Mouse (Mus musculus) limb, embryonic 11.5 days (tissue): ENCODE data around the gene Srgap1. TPM values are rescaled to one million over a fixed set of nuclear protein-coding genes. Genes with fewer than 3 reads are reported as not detected.

Experiments
- ATAC-seq: fragments of 200-750 bp; cut with Nextera tagmentation; 2 replicates; pipeline ENCODE4 v1.8.0; 2017; ENCODE audit warnings: low read depth; ENCODE audit not compliant: insufficient number of reproducible peaks, low FRiP score, low TSS enrichment
- DNase-seq: peaks from one replicate; pipeline ENCODE4 v3.0.0-alpha.2; 2015; ENCODE audit warnings: low spot score
- H3K27ac ChIP-seq: fragments of 300-500 bp; sonication (generic); replicated peaks from 2 replicates; pipeline ENCODE4 v1.5.1; 2014; ENCODE audit warnings: low read depth, mild to moderate bottlenecking, low read length
- H3K27me3 ChIP-seq: fragments of 300-500 bp; sonication (generic); 2 replicates; pipeline ENCODE4 v1.6.1; 2014; ENCODE audit warnings: mild to moderate bottlenecking, low read length, mixed read lengths; ENCODE audit not compliant: control insufficient read depth, insufficient read depth
- H3K36me3 ChIP-seq: fragments of 300-500 bp; sonication (generic); 2 replicates; pipeline ENCODE4 v1.6.1; 2014; ENCODE audit warnings: mild to moderate bottlenecking, low read length, moderate library complexity, mixed read lengths; ENCODE audit not compliant: control insufficient read depth, insufficient read depth
- H3K4me1 ChIP-seq: fragments of 300-500 bp; sonication (generic); 2 replicates; pipeline ENCODE4 v1.6.1; 2014; ENCODE audit warnings: low read length, mixed read lengths; ENCODE audit not compliant: control insufficient read depth, insufficient read depth
- H3K4me2 ChIP-seq: fragments of 300-500 bp; sonication (generic); 2 replicates; pipeline ENCODE4 v1.6.1; 2014; ENCODE audit warnings: low read depth, mild to moderate bottlenecking, moderate library complexity; ENCODE audit not compliant: severe bottlenecking
- H3K4me3 ChIP-seq: fragments of 300-500 bp; sonication (generic); 2 replicates; pipeline ENCODE4 v1.5.1; 2014; ENCODE audit warnings: low read depth, low read length
- H3K9ac ChIP-seq: fragments of 300-500 bp; sonication (generic); 2 replicates; pipeline ENCODE4 v1.6.1; 2014; ENCODE audit warnings: mild to moderate bottlenecking, low read length
- H3K9me3 ChIP-seq: fragments of 300-500 bp; sonication (generic); 2 replicates; pipeline ENCODE4 v1.6.1; 2016; ENCODE audit warnings: low read length; ENCODE audit not compliant: control insufficient read depth
- WGBS: fragments of 180-500 bp; shearing (Covaris S2); extraction: QIAGEN DNeasy Blood & Tissue Kit; methylation state at CpG from one replicate; pipeline ENCODE4 v1.1.7; 2014; 5-methylcytosine and 5-hydroxymethylcytosine counted together
- polyA plus RNA-seq: library from polyadenylated mRNA; unstranded; fragments of >200 nt; fragmentation: Nextera tagmentation; extraction: Ambion mirVana; gene quantifications from 2 replicates; pipeline ENCODE4 v1.2.1, GENCODE M21; 2014

Gene Srgap1
- polyA plus RNA-seq, 1 experiment from 2014 or later, result 6.1 TPM

- no peaks in the 10 kb centered on the region for H3K27me3 ChIP-seq
- H3K4me1 ChIP-seq, result peaks cover 8% of the 10 kb centered on the region
- DNase-seq (no peak), ATAC-seq (no peak)
- H3K4me2 ChIP-seq, result no peak overlapping the region
- H3K4me3 ChIP-seq, result no peak overlapping the region
- H3K36me3 ChIP-seq, result no peaks in the 10 kb centered on the region
- 89% methylated on average over 6 of the region's 6 CpGs for WGBS
- H3K9me3 ChIP-seq, result no peaks in the 10 kb centered on the region
- no peak overlapping the region for H3K27ac ChIP-seq
- no peak overlapping the region for H3K9ac ChIP-seq
Observed at GRCm38 (mm10) chr10:122012321-122012720, 34.8 kb downstream of the Srgap1 start.

- no peak for DNase-seq
- Histone ChIP-seq H3K27ac (no peak overlapping the region; the same call in 1 of the 2 replicates), H3K4me1 (peaks cover 6% of the 10 kb centered on the region), H3K9me3 (no peaks in the 10 kb centered on the region), H3K4me2 (no peak overlapping the region), H3K4me3 (no peak overlapping the region), H3K27me3 (no peaks in the 10 kb centered on the region), H3K36me3 (no peaks in the 10 kb centered on the region), H3K9ac (no peak overlapping the region)
- WGBS, result 67% methylated on average over 12 of the region's 12 CpGs
- ATAC-seq, result no peak
Observed at GRCm38 (mm10) chr10:122008731-122009391, 38.3 kb downstream of the Srgap1 start.

GRCm38 (mm10) chr10:122008370-122008730 lies 38.8 kb downstream of the Srgap1 start:
- ATAC-seq (no peak), DNase-seq (no peak)
- 75% methylated on average over 2 of the region's 2 CpGs for WGBS
- Histone ChIP-seq H3K27me3 (no peaks in the 10 kb centered on the region), H3K4me2 (no peak overlapping the region), H3K9ac (no peak overlapping the region), H3K4me3 (no peak overlapping the region), H3K9me3 (no peaks in the 10 kb centered on the region), H3K4me1 (peaks cover 6% of the 10 kb centered on the region), H3K27ac (no peak overlapping the region; the same call in 1 of the 2 replicates), H3K36me3 (no peaks in the 10 kb centered on the region)

- no peak for DNase-seq
- 72% methylated on average over 5 of the region's 5 CpGs for WGBS
- Histone ChIP-seq H3K27ac (no peak overlapping the region), H3K27me3 (no peaks in the 10 kb centered on the region), H3K4me3 (no peak overlapping the region), H3K9ac (no peak overlapping the region), H3K9me3 (no peaks in the 10 kb centered on the region), H3K4me1 (peaks cover 6% of the 10 kb centered on the region), H3K36me3 (no peaks in the 10 kb centered on the region), H3K4me2 (no peak overlapping the region)
- no peak for ATAC-seq
Observed at GRCm38 (mm10) chr10:122006606-122007005, 40.5 kb downstream of the Srgap1 start.

GRCm38 (mm10) chr10:122006151-122006550 lies 41.0 kb downstream of the Srgap1 start:
- ATAC-seq, result no peak
- H3K27ac ChIP-seq, result no peak overlapping the region
- H3K9me3 ChIP-seq, result no peaks in the 10 kb centered on the region
- DNase-seq, result no peak
- H3K4me1 ChIP-seq, result peaks cover 6% of the 10 kb centered on the region
- no peaks in the 10 kb centered on the region for H3K27me3 ChIP-seq
- no peak overlapping the region for H3K9ac ChIP-seq
- WGBS, result 92% methylated on average over 6 of the region's 6 CpGs
- H3K4me3 ChIP-seq, result no peak overlapping the region
- no peak overlapping the region for H3K4me2 ChIP-seq
- no peaks in the 10 kb centered on the region for H3K36me3 ChIP-seq

GRCm38 (mm10) chr10:122005560-122005959 lies 41.6 kb downstream of the Srgap1 start:
- Histone ChIP-seq H3K27me3 (no peaks in the 10 kb centered on the region), H3K4me2 (no peak overlapping the region), H3K9me3 (no peaks in the 10 kb centered on the region), H3K4me1 (peaks cover 6% of the 10 kb centered on the region), H3K36me3 (no peaks in the 10 kb centered on the region), H3K9ac (no peak overlapping the region), H3K4me3 (no peak overlapping the region), H3K27ac (no peak overlapping the region)
- DNase-seq, result no peak
- WGBS, result 72% methylated on average over 6 of the region's 6 CpGs
- no peak for ATAC-seq

- H3K9ac ChIP-seq, result no peak overlapping the region
- H3K4me1 ChIP-seq, result 0 out of 2 replicates have a peak, but pooled peaks cover 5% of the 10 kb centered on the region
- H3K36me3 ChIP-seq, result no peaks in the 10 kb centered on the region
- no peak overlapping the region for H3K4me2 ChIP-seq
- 73% methylated on average over 6 of the region's 6 CpGs for WGBS
- H3K4me3 ChIP-seq, result no peak overlapping the region
- H3K27ac ChIP-seq, result no peak overlapping the region
- no peaks in the 10 kb centered on the region for H3K27me3 ChIP-seq
- no peaks in the 10 kb centered on the region for H3K9me3 ChIP-seq
- DNase-seq, result no peak
- ATAC-seq, result no peak
Observed at GRCm38 (mm10) chr10:122002930-122003329, 44.2 kb downstream of the Srgap1 start.

GRCm38 (mm10) chr10:121998806-121999205 lies 48.3 kb downstream of the Srgap1 start:
- Histone ChIP-seq H3K9ac (no peak overlapping the region), H3K4me1 (0 out of 2 replicates have a peak, but pooled peaks cover 5% of the 10 kb centered on the region), H3K36me3 (no peaks in the 10 kb centered on the region), H3K27ac (no peak overlapping the region), H3K4me2 (no peak overlapping the region), H3K27me3 (no peaks in the 10 kb centered on the region), H3K9me3 (no peaks in the 10 kb centered on the region), H3K4me3 (no peak overlapping the region)
- ATAC-seq (no peak), DNase-seq (no peak)
- WGBS, result 74% methylated on average over 7 of the region's 7 CpGs

GRCm38 (mm10) chr10:121996500-121996899 lies 50.6 kb downstream of the Srgap1 start:
- Histone ChIP-seq H3K9me3 (no peaks in the 10 kb centered on the region), H3K36me3 (no peaks in the 10 kb centered on the region), H3K27me3 (no peaks in the 10 kb centered on the region), H3K9ac (no peak overlapping the region), H3K4me3 (no peak overlapping the region), H3K27ac (no peak overlapping the region), H3K4me1 (0 out of 2 replicates have a peak, but pooled peaks cover 5% of the 10 kb centered on the region), H3K4me2 (no peak overlapping the region)
- WGBS, result 92% methylated on average over 4 of the region's 4 CpGs
- no peak for ATAC-seq
- DNase-seq, result no peak
